ENCODE assay signal across 8 mouse cellular contexts in the genomic region with DNA sequence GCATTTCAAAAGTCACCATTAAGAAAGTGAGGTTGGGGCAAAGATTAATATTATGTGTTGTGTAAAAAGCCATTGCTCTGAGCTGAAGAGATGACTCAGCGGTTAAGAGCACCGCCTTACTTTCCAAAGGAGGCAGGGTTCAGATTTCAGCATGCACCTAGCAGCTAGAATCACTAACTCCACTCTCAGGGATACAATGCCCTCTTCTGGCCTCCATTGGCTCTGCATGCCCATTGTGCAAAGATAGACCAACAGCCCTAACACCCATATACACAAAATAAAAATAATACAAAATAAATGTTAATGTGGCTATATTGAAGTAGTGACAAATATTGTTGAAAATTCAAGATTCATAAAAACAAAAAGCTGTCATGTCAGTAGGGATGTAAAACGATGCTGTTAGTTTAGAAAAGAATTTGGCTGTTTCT. TPM values are rescaled to one million over a fixed set of nuclear protein-coding genes. Genes with fewer than 3 reads are reported as not detected.
DNase-seq lines count a peak whose midpoint lies in the region; ATAC-seq and TF ChIP-seq lines count a peak whose summit lies in the region.

No protein-coding gene starts in this region.

- H3K9me3 ChIP-seq in midbrain, embryonic 10.5 days (replicated peaks) = no peaks in the 10 kb centered on the region
- no peaks in the 10 kb centered on the region for H3K9me3 ChIP-seq in midbrain, embryonic 16.5 days (replicated peaks; ENCODE audit: control insufficient read depth, low read length, poor library complexity, severe bottlenecking)
- H3K9me3 ChIP-seq in limb, embryonic 11.5 days (ENCODE audit: control insufficient read depth, low read length) = no peaks in the 10 kb centered on the region

- no peak overlapping the region for H3K4me3 ChIP-seq in midbrain, embryonic 10.5 days
- no peak overlapping the region for H3K4me3 ChIP-seq in midbrain, embryonic 16.5 days (ENCODE audit: low read depth, low read length)
- H3K4me3 ChIP-seq in kidney, adult 2 months (ENCODE audit: insufficient read depth, low read depth, low read length) = no peak overlapping the region
- H3K4me3 ChIP-seq in limb, embryonic 11.5 days (ENCODE audit: low read depth, low read length) = no peak overlapping the region

- H3K9ac ChIP-seq in midbrain, embryonic 16.5 days (ENCODE audit: low read depth, low read length) = no peak overlapping the region
- H3K9ac ChIP-seq in limb, embryonic 11.5 days (ENCODE audit: low read length) = no peak overlapping the region

- peak; percentile 92 for TF ChIP-seq CTCF in kidney, adult 2 months (conservative IDR thresholded peaks at IDR 0.05; ENCODE audit: insufficient read depth, insufficient read length, low read depth, low read length)

- no peaks in the 10 kb centered on the region; the same call in 1 of the 2 replicates for H3K27me3 ChIP-seq in midbrain, embryonic 10.5 days (ENCODE audit: low read depth, poor library complexity, severe bottlenecking)
- no peaks in the 10 kb centered on the region; the same call in 1 of the 2 replicates for H3K27me3 ChIP-seq in midbrain, embryonic 16.5 days (ENCODE audit: control insufficient read depth, insufficient read depth, low read depth, low read length)
- no peaks in the 10 kb centered on the region for H3K27me3 ChIP-seq in kidney, adult 2 months (replicated peaks; ENCODE audit: control insufficient read depth, insufficient read depth, low read length)
- no peaks in the 10 kb centered on the region for H3K27me3 ChIP-seq in limb, embryonic 11.5 days (ENCODE audit: control insufficient read depth, insufficient read depth, low read length)

- no peak for ATAC-seq in midbrain, embryonic 16.5 days
- peak; percentile 44; the same call in 1 of the 2 replicates for ATAC-seq in limb, embryonic 11.5 days (ENCODE audit: insufficient number of reproducible peaks, low FRiP score, low TSS enrichment, low read depth)
- ATAC-seq in neutrophil, adult 5-6 weeks (ENCODE audit: extremely low read depth, insufficient number of reproducible peaks, low FRiP score, poor library complexity, severe bottlenecking) = peak; percentile 80

- peak; percentile 65 for DNase-seq in midbrain, embryonic 10.5 days (ENCODE audit: low spot score)
- peak; percentile 85 for DNase-seq in c-Kit-positive CD71-positive TER-119-positive erythroid progenitor cells, embryonic 14.5 days (ENCODE audit: low spot score)
- peak; percentile 13 to 49 for DNase-seq in frontal cortex, postnatal 14 days (ENCODE audit: low spot score in 2 of 2)
- peak; percentile 93 for DNase-seq in kidney, adult 2 months
- DNase-seq in limb, embryonic 11.5 days (ENCODE audit: low spot score) = peak; percentile 85
- peak; percentile 42 for DNase-seq in testis, postnatal 14 days (ENCODE audit: low spot score)

- no peak for TF ChIP-seq POLR2A in kidney, adult 2 months (IDR thresholded peaks at IDR 0.05; ENCODE audit: low read depth, low read length)

- peaks cover 18% of the 10 kb centered on the region for H3K4me1 ChIP-seq in midbrain, embryonic 10.5 days
- peaks cover 18% of the 10 kb centered on the region for H3K4me1 ChIP-seq in midbrain, embryonic 16.5 days (ENCODE audit: control insufficient read depth, insufficient read depth, low read length)
- peaks cover 6% of the 10 kb centered on the region; the same call in 1 of the 2 replicates for H3K4me1 ChIP-seq in kidney, adult 2 months (ENCODE audit: control insufficient read depth, insufficient read depth, low read length)
- peaks cover 4% of the 10 kb centered on the region for H3K4me1 ChIP-seq in limb, embryonic 11.5 days (ENCODE audit: control insufficient read depth, insufficient read depth, low read length)

- H3K4me2 ChIP-seq in midbrain, embryonic 16.5 days (ENCODE audit: low read length) = no peak overlapping the region
- H3K4me2 ChIP-seq in limb, embryonic 11.5 days (ENCODE audit: low read depth, severe bottlenecking) = no peak overlapping the region

- H3K27ac ChIP-seq in midbrain, embryonic 10.5 days (replicated peaks) = no peak overlapping the region
- no peak overlapping the region for H3K27ac ChIP-seq in midbrain, embryonic 16.5 days (ENCODE audit: low read length)
- H3K27ac ChIP-seq in kidney, adult 2 months (ENCODE audit: insufficient read depth, low read depth, low read length) = no peak overlapping the region
- no peak overlapping the region for H3K27ac ChIP-seq in limb, embryonic 11.5 days (replicated peaks; ENCODE audit: low read depth, low read length)

- peaks cover 9% of the 10 kb centered on the region for H3K36me3 ChIP-seq in midbrain, embryonic 10.5 days
- peaks cover 1% of the 10 kb centered on the region; the same call in 1 of the 2 replicates for H3K36me3 ChIP-seq in midbrain, embryonic 16.5 days (ENCODE audit: control insufficient read depth, insufficient read depth, low read length)
- H3K36me3 ChIP-seq in kidney, adult 2 months (ENCODE audit: control insufficient read depth, insufficient read depth, low read length) = peaks cover 1% of the 10 kb centered on the region; the same call in 1 of the 2 replicates
- no peaks in the 10 kb centered on the region for H3K36me3 ChIP-seq in limb, embryonic 11.5 days (ENCODE audit: control insufficient read depth, insufficient read depth, low read length)

- WGBS in midbrain, embryonic 10.5 days = 27% methylated on average over 3 of the region's 3 CpGs
- WGBS in midbrain, embryonic 16.5 days = 22% methylated on average over 3 of the region's 3 CpGs
- WGBS in kidney, adult 2 months = 26% methylated on average over 3 of the region's 3 CpGs
- WGBS in limb, embryonic 11.5 days = 26% methylated on average over 3 of the region's 3 CpGs

RNA-seq across cellular contexts. Expression of gene Ube4a, which starts 1.4 kb away (rescaled TPM):
- 24.2 and 26.8 TPM in 2 replicates for polyA plus RNA-seq in midbrain, embryonic 10.5 days (2016; fragmentation: Nextera tagmentation; extraction: Ambion mirVana)
- 33.5 and 39.3 TPM in 2 replicates for polyA plus RNA-seq in midbrain, embryonic 16.5 days (2015; fragmentation: Nextera tagmentation; extraction: Ambion mirVana)
- polyA plus RNA-seq in kidney, adult 2 months (2012; rRNA removed) = 15.9 and 18.3 TPM in 2 replicates
- polyA plus RNA-seq in limb, embryonic 11.5 days (2014; fragmentation: Nextera tagmentation; extraction: Ambion mirVana) = 27.9 and 31.6 TPM in 2 replicates
- 45.8 and 48.0 TPM in 2 replicates for total RNA-seq in neutrophil, adult 5-6 weeks (2017)

RNA-seq across cellular contexts. Expression of gene Cd3g, which starts 13.4 kb away (rescaled TPM):
- not detected in 2 replicates for polyA plus RNA-seq in midbrain, embryonic 10.5 days (2016; fragmentation: Nextera tagmentation; extraction: Ambion mirVana)
- not detected in 2 replicates for polyA plus RNA-seq in midbrain, embryonic 16.5 days (2015; fragmentation: Nextera tagmentation; extraction: Ambion mirVana)
- polyA plus RNA-seq in kidney, adult 2 months (2012; rRNA removed) = 0.57 and 3.2 TPM in 2 replicates
- 0.33 and 0.37 TPM in 2 replicates for polyA plus RNA-seq in limb, embryonic 11.5 days (2014; fragmentation: Nextera tagmentation; extraction: Ambion mirVana)
- 81.3 and 90.1 TPM in 2 replicates for total RNA-seq in neutrophil, adult 5-6 weeks (2017)

RNA-seq across cellular contexts. Expression of gene Cd3d, which starts 14.8 kb away (rescaled TPM):
- not detected in 2 replicates for polyA plus RNA-seq in midbrain, embryonic 10.5 days (2016; fragmentation: Nextera tagmentation; extraction: Ambion mirVana)
- not detected in 2 replicates for polyA plus RNA-seq in midbrain, embryonic 16.5 days (2015; fragmentation: Nextera tagmentation; extraction: Ambion mirVana)
- 0.19 and 2.9 TPM in 2 replicates for polyA plus RNA-seq in kidney, adult 2 months (2012; rRNA removed)
- not detected in 2 replicates for polyA plus RNA-seq in limb, embryonic 11.5 days (2014; fragmentation: Nextera tagmentation; extraction: Ambion mirVana)
- 18.5 and 21.4 TPM in 2 replicates for total RNA-seq in neutrophil, adult 5-6 weeks (2017)

RNA-seq across cellular contexts. Expression of gene Cd3e, which starts 42.6 kb away (rescaled TPM):
- not detected in 2 replicates for polyA plus RNA-seq in midbrain, embryonic 10.5 days (2016; fragmentation: Nextera tagmentation; extraction: Ambion mirVana)
- polyA plus RNA-seq in midbrain, embryonic 16.5 days (2015; fragmentation: Nextera tagmentation; extraction: Ambion mirVana) = 0.07 TPM in 1 of 2 replicates, not detected in the other
- polyA plus RNA-seq in kidney, adult 2 months (2012; rRNA removed) = 0.52 and 3.6 TPM in 2 replicates
- polyA plus RNA-seq in limb, embryonic 11.5 days (2014; fragmentation: Nextera tagmentation; extraction: Ambion mirVana) = not detected in 2 replicates
- total RNA-seq in neutrophil, adult 5-6 weeks (2017) = 14.1 and 18.3 TPM in 2 replicates

RNA-seq across cellular contexts. Expression of gene Atp5l, which starts 46.3 kb away (rescaled TPM):
- polyA plus RNA-seq in midbrain, embryonic 10.5 days (2016; fragmentation: Nextera tagmentation; extraction: Ambion mirVana) = 541 and 557 TPM in 2 replicates
- 651 and 716 TPM in 2 replicates for polyA plus RNA-seq in midbrain, embryonic 16.5 days (2015; fragmentation: Nextera tagmentation; extraction: Ambion mirVana)
- polyA plus RNA-seq in kidney, adult 2 months (2012; rRNA removed) = 732 and 924 TPM in 2 replicates
- 574 and 614 TPM in 2 replicates for polyA plus RNA-seq in limb, embryonic 11.5 days (2014; fragmentation: Nextera tagmentation; extraction: Ambion mirVana)
- 48.6 and 74.2 TPM in 2 replicates for total RNA-seq in neutrophil, adult 5-6 weeks (2017)

Comparison
In these comparisons a context has a peak if more than half of its experiments do, and no peak if none do; other contexts are left out.
1. DNase-seq: peak in every context shown above with its lines; median percentile 93 in kidney, adult 2 months; 85 in c-Kit-positive CD71-positive TER-119-positive erythroid progenitor cells, embryonic 14.5 days; 85 in limb, embryonic 11.5 days; 65 in midbrain, embryonic 10.5 days; 42 in testis, postnatal 14 days; 31 in frontal cortex, postnatal 14 days.